ENCODE assay signal across 29 mouse cellular contexts in genomic region chr2:7328018-7328899, GRCm38 (mm10).
DNase-seq lines count a peak whose midpoint lies in the region; ATAC-seq and TF ChIP-seq lines count a peak whose summit lies in the region.
"Had no signal": no experiment of that assay in that cellular context is flagged by ENCODE, and none has a peak within 500 bp of the region (broad histone marks: within the 10 kb centered on the region; RNA-seq: fewer than 3 reads in every experiment).

No protein-coding gene starts in this region.

- intact Hi-C loops in heart, postnatal 10 days (cut with DNase I), result no loop called here

- WGBS in hindbrain, embryonic 12.5 days, result 78% methylated on average over 8 of the region's 8 CpGs

- H3K4me2 ChIP-seq in hindbrain, embryonic 12.5 days (replicated peaks), result no peak overlapping the region
- H3K4me2 ChIP-seq: embryonic facial prominence, embryonic 13.5 days; forebrain, embryonic 15.5 days; intestine, embryonic 15.5 days; limb, embryonic 12.5 days; liver, embryonic 15.5 days; lung, embryonic 14.5 days; midbrain, embryonic 12.5 days had no signal

- H3K9ac ChIP-seq in hindbrain, embryonic 12.5 days, result no peak overlapping the region
- H3K9ac ChIP-seq: embryonic facial prominence, embryonic 13.5 days; forebrain, embryonic 15.5 days; intestine, embryonic 15.5 days; limb, embryonic 12.5 days; liver, embryonic 15.5 days; lung, embryonic 14.5 days; midbrain, embryonic 12.5 days had no signal

- H3K4me3 ChIP-seq in layer of hippocampus, adult 2 months, result no peak overlapping the region
- no peak overlapping the region for H3K4me3 ChIP-seq in hindbrain, embryonic 12.5 days
- H3K4me3 ChIP-seq: embryonic facial prominence, embryonic 13.5 days; forebrain, embryonic 10.5 days; forebrain, embryonic 15.5 days; intestine, embryonic 15.5 days; limb, embryonic 12.5 days; liver, embryonic 15.5 days; midbrain, embryonic 12.5 days had no signal

- H3K27ac ChIP-seq in layer of hippocampus, adult 2 months, result peak overlapping the region; percentile 69
- H3K27ac ChIP-seq in hindbrain, embryonic 12.5 days, result no peak overlapping the region
- H3K27ac ChIP-seq: embryonic facial prominence, embryonic 13.5 days; forebrain, embryonic 10.5 days; forebrain, embryonic 15.5 days; hindbrain, postnatal 0 days; intestine, embryonic 15.5 days; kidney, postnatal 0 days; limb, embryonic 12.5 days; liver, embryonic 15.5 days; midbrain, embryonic 12.5 days had no signal

- no peaks in the 10 kb centered on the region for H3K27me3 ChIP-seq in hindbrain, embryonic 12.5 days
- H3K27me3 ChIP-seq: CH12.LX; embryonic facial prominence, embryonic 13.5 days; forebrain, embryonic 15.5 days; intestine, embryonic 15.5 days; limb, embryonic 12.5 days; liver, embryonic 15.5 days; midbrain, embryonic 12.5 days had no signal

- TF ChIP-seq CTCF in layer of hippocampus, adult 2 months (conservative IDR thresholded peaks at IDR 0.05), result peak; percentile 16

- no peak for ATAC-seq in hindbrain, embryonic 12.5 days (ENCODE audit: low FRiP score)
- ATAC-seq: forebrain, embryonic 15.5 days; hindbrain, postnatal 0 days; intestine, embryonic 15.5 days had no signal

- peak; percentile 27 to 54 for DNase-seq in heart, adult 18-20 months
- no peak for DNase-seq in heart, postnatal 10 days
- DNase-seq in layer of hippocampus, adult 2 months (ENCODE audit: low spot score in 2 of 2), result no peak
- no peak for DNase-seq in layer of hippocampus, adult 18-20 months (ENCODE audit: low spot score in 2 of 2)
- peak; percentile 9 for DNase-seq in NIH3T3 (ENCODE audit: low read depth)
- DNase-seq in brain, adult 2 months (ENCODE audit: low read depth, low spot score), result peak; percentile 63
- DNase-seq in cerebellum, postnatal 4 days (ENCODE audit: low spot score in 2 of 2), result no peak
- DNase-seq: cerebellum, adult 11 months; cerebellum, adult 9-10 months; kidney, adult 2 months; kidney, postnatal 4 days; layer of hippocampus, adult 9-11 months; lung, embryonic 14.5 days; lung, postnatal 14 days; retina, postnatal 1 day; right cerebral cortex, postnatal 14 days; spleen, adult 18-20 months; thymus, postnatal 14 days had no signal

- H3K4me1 ChIP-seq in hindbrain, embryonic 12.5 days, result 0 out of 2 replicates have a peak, but pooled peaks cover 3% of the 10 kb centered on the region
- H3K4me1 ChIP-seq: embryonic facial prominence, embryonic 13.5 days; forebrain, embryonic 15.5 days; intestine, embryonic 15.5 days; limb, embryonic 12.5 days; liver, embryonic 15.5 days; midbrain, embryonic 12.5 days had no signal

- no peaks in the 10 kb centered on the region for H3K36me3 ChIP-seq in hindbrain, embryonic 12.5 days
- H3K36me3 ChIP-seq: embryonic facial prominence, embryonic 13.5 days; forebrain, embryonic 10.5 days; forebrain, embryonic 15.5 days; intestine, embryonic 15.5 days; limb, embryonic 12.5 days; liver, embryonic 15.5 days; midbrain, embryonic 12.5 days had no signal

- H3K9me3 ChIP-seq in hindbrain, embryonic 12.5 days (replicated peaks), result no peaks in the 10 kb centered on the region
- H3K9me3 ChIP-seq: embryonic facial prominence, embryonic 13.5 days; forebrain, embryonic 10.5 days; forebrain, embryonic 15.5 days; intestine, embryonic 15.5 days; limb, embryonic 12.5 days; liver, embryonic 15.5 days; midbrain, embryonic 12.5 days had no signal

Comparison
In these comparisons a context has a peak if more than half of its experiments do, and no peak if none do; other contexts are left out.
1. DNase-seq: peak in heart, adult 18-20 months (2 of 2), NIH3T3 (single experiment) and brain, adult 2 months (single experiment); none in heart, postnatal 10 days (0 of 2), layer of hippocampus, adult 2 months (0 of 2), layer of hippocampus, adult 18-20 months (0 of 2) and cerebellum, postnatal 4 days (0 of 2).